ENCODE assay signal across 11 mouse cellular contexts in genomic region chr13:42144627-42145026, GRCm38 (mm10).
DNase-seq lines count a peak whose midpoint lies in the region; ATAC-seq and TF ChIP-seq lines count a peak whose summit lies in the region.
"Had no signal": no experiment of that assay in that cellular context is flagged by ENCODE, and none has a peak within 500 bp of the region (broad histone marks: within the 10 kb centered on the region; RNA-seq: fewer than 3 reads in every experiment).

No protein-coding gene starts in this region.

- TF ChIP-seq POLR2A in bone marrow, adult 2 months (IDR thresholded peaks at IDR 0.05; ENCODE audit: borderline replicate concordance, control insufficient read depth, low read depth, low read length): no peak

- peak; percentile 10 for DNase-seq in CD4-positive helper T cell, adult 2 months (ENCODE audit: low read depth, low spot score)
- peak; percentile 51 for DNase-seq in splenic B cell, adult 2 months (ENCODE audit: low read depth, low spot score)
- no peak for DNase-seq in embryo, embryonic 10 days (ENCODE audit: low spot score)
- no peak for DNase-seq in gastrocnemius, postnatal 4 days (ENCODE audit: low spot score in 2 of 2)
- no peak for DNase-seq in forebrain, embryonic 11.5 days (ENCODE audit: low spot score)
- DNase-seq: heart, postnatal 14 days; kidney, adult 9 months had no signal

- no peak overlapping the region for H3K4me3 ChIP-seq in intestine, postnatal 0 days (ENCODE audit: low read depth, low read length)
- H3K4me3 ChIP-seq in intestine, embryonic 16.5 days (ENCODE audit: low read length): no peak overlapping the region
- no peak overlapping the region for H3K4me3 ChIP-seq in bone marrow, adult 2 months (replicated peaks; ENCODE audit: control insufficient read depth, low read depth, low read length)
- no peak overlapping the region for H3K4me3 ChIP-seq in forebrain, embryonic 11.5 days (ENCODE audit: low read depth, low read length)
- H3K4me3 ChIP-seq: embryonic facial prominence, embryonic 13.5 days had no signal

- no peak overlapping the region for H3K9ac ChIP-seq in intestine, postnatal 0 days (ENCODE audit: low read depth, low read length)
- H3K9ac ChIP-seq in intestine, embryonic 16.5 days (ENCODE audit: low read depth, low read length): no peak overlapping the region
- H3K9ac ChIP-seq in forebrain, embryonic 11.5 days (ENCODE audit: low read length): no peak overlapping the region
- H3K9ac ChIP-seq: embryonic facial prominence, embryonic 13.5 days had no signal

- no peak overlapping the region for H3K4me2 ChIP-seq in intestine, postnatal 0 days (replicated peaks; ENCODE audit: low read depth)
- no peak overlapping the region for H3K4me2 ChIP-seq in intestine, embryonic 16.5 days (ENCODE audit: low read depth, low read length)
- no peak overlapping the region for H3K4me2 ChIP-seq in forebrain, embryonic 11.5 days (ENCODE audit: low read depth, low read length, severe bottlenecking)
- H3K4me2 ChIP-seq: embryonic facial prominence, embryonic 13.5 days had no signal

- H3K9me3 ChIP-seq in intestine, postnatal 0 days (ENCODE audit: control insufficient read depth): no peaks in the 10 kb centered on the region
- no peaks in the 10 kb centered on the region for H3K9me3 ChIP-seq in intestine, embryonic 16.5 days (ENCODE audit: control insufficient read depth, low read length)
- no peaks in the 10 kb centered on the region for H3K9me3 ChIP-seq in forebrain, embryonic 11.5 days (ENCODE audit: control insufficient read depth, low read length)
- H3K9me3 ChIP-seq: embryonic facial prominence, embryonic 13.5 days had no signal

- TF ChIP-seq CTCF in intestine, postnatal 0 days (IDR thresholded peaks at IDR 0.05; ENCODE audit: low read depth): peak; percentile 57
- peak; percentile 41; the same call in 1 of the 2 replicates for TF ChIP-seq CTCF in bone marrow, adult 2 months (IDR thresholded peaks at IDR 0.05; ENCODE audit: control insufficient read depth, insufficient read depth, low read length)

- no peaks in the 10 kb centered on the region for H3K27me3 ChIP-seq in intestine, postnatal 0 days (replicated peaks; ENCODE audit: control insufficient read depth, insufficient read depth, low read length)
- no peaks in the 10 kb centered on the region for H3K27me3 ChIP-seq in intestine, embryonic 16.5 days (replicated peaks; ENCODE audit: control insufficient read depth, insufficient read depth, low read length)
- no peaks in the 10 kb centered on the region for H3K27me3 ChIP-seq in splenic B cell, adult 2 months (ENCODE audit: control insufficient read depth, insufficient read depth, low read length, poor library complexity, severe bottlenecking)
- H3K27me3 ChIP-seq in forebrain, embryonic 11.5 days (ENCODE audit: control insufficient read depth, insufficient read depth, low read length): no peaks in the 10 kb centered on the region
- H3K27me3 ChIP-seq: embryonic facial prominence, embryonic 13.5 days had no signal

- no peak for ATAC-seq in intestine, postnatal 0 days
- no peak for ATAC-seq in intestine, embryonic 16.5 days
- ATAC-seq in forebrain, embryonic 11.5 days (replicated peaks; ENCODE audit: low FRiP score): no peak

- no peak overlapping the region for H3K27ac ChIP-seq in intestine, postnatal 0 days (ENCODE audit: low read depth, low read length)
- H3K27ac ChIP-seq in intestine, embryonic 16.5 days (ENCODE audit: low read length): no peak overlapping the region
- no peak overlapping the region for H3K27ac ChIP-seq in bone marrow, adult 2 months (ENCODE audit: control insufficient read depth, insufficient read depth, low read depth, low read length, poor library complexity)
- H3K27ac ChIP-seq in forebrain, embryonic 11.5 days (ENCODE audit: low read depth, low read length): no peak overlapping the region
- H3K27ac ChIP-seq: embryonic facial prominence, embryonic 13.5 days had no signal

- 71% methylated on average over 3 of the region's 3 CpGs for WGBS in intestine, postnatal 0 days
- 72% methylated on average over 3 of the region's 3 CpGs for WGBS in intestine, embryonic 16.5 days
- WGBS in bone marrow, adult 2 months: 59% methylated on average over 3 of the region's 3 CpGs
- 62% methylated on average over 3 of the region's 3 CpGs for WGBS in forebrain, embryonic 11.5 days

- no peaks in the 10 kb centered on the region for H3K4me1 ChIP-seq in intestine, postnatal 0 days (replicated peaks; ENCODE audit: control insufficient read depth, insufficient read depth, low read length)
- H3K4me1 ChIP-seq in intestine, embryonic 16.5 days (ENCODE audit: control insufficient read depth, insufficient read depth, low read length): peaks cover 9% of the 10 kb centered on the region; the same call in 1 of the 2 replicates
- H3K4me1 ChIP-seq in bone marrow, adult 2 months (ENCODE audit: control insufficient read depth, insufficient read depth, low read length): peaks cover 2% of the 10 kb centered on the region; the same call in 1 of the 2 replicates
- H3K4me1 ChIP-seq in forebrain, embryonic 11.5 days (replicated peaks; ENCODE audit: control insufficient read depth, insufficient read depth, low read length): peaks cover 8% of the 10 kb centered on the region; the same call in 1 of the 2 replicates

- H3K36me3 ChIP-seq in intestine, postnatal 0 days (ENCODE audit: control insufficient read depth, insufficient read depth): no peaks in the 10 kb centered on the region; the same call in 1 of the 2 replicates
- no peaks in the 10 kb centered on the region for H3K36me3 ChIP-seq in intestine, embryonic 16.5 days (ENCODE audit: control insufficient read depth, insufficient read depth, low read length)
- peaks cover 4% of the 10 kb centered on the region; the same call in 1 of the 2 replicates for H3K36me3 ChIP-seq in splenic B cell, adult 2 months (ENCODE audit: control insufficient read depth, insufficient read depth, low read length, poor library complexity, severe bottlenecking)
- no peaks in the 10 kb centered on the region for H3K36me3 ChIP-seq in forebrain, embryonic 11.5 days (ENCODE audit: control insufficient read depth, insufficient read depth, low read length)

Comparison
In these comparisons a context has a peak if more than half of its experiments do, and no peak if none do; other contexts are left out.
1. DNase-seq: peak in CD4-positive helper T cell, adult 2 months (single experiment) and splenic B cell, adult 2 months (single experiment); none in embryo, embryonic 10 days (single experiment), gastrocnemius, postnatal 4 days (0 of 2) and forebrain, embryonic 11.5 days (single experiment).